Mouse (Mus musculus) CH12F3 (cell line): ENCODE results near the gene Chst11.

Experiments used
- in situ Hi-C: fragments of 300-500 bp; cut with MboI; formaldehyde crosslinking; loops from 2 replicates; pipeline ENCODE4 v1.14.3; 2020; ENCODE audit warnings: low sequenced_read_pairs

Gene Chst11

GRCm38 (mm10) chr10:83201525-83201924, 216.2 kb downstream of the Chst11 start:
- in situ Hi-C loops, result no loop called here

- in situ Hi-C loops, result no loop called here
Measured at GRCm38 (mm10) chr10:83202906-83203702, 217.8 kb downstream of the Chst11 start.

GRCm38 (mm10) chr10:83208436-83208835, 223.1 kb downstream of the Chst11 start:
- in situ Hi-C loops, result no loop called here

- in situ Hi-C loops, result no loop called here
Measured at GRCm38 (mm10) chr10:83209388-83209787, 224.1 kb downstream of the Chst11 start.

GRCm38 (mm10) chr10:83210122-83210521, 224.8 kb downstream of the Chst11 start:
- in situ Hi-C loops, result no loop called here

GRCm38 (mm10) chr10:83210968-83211583, 225.8 kb downstream of the Chst11 start:
- in situ Hi-C loops, result no loop called here

- in situ Hi-C loops, result no loop called here
Measured at GRCm38 (mm10) chr10:83212618-83213017, 227.3 kb downstream of the Chst11 start.

- in situ Hi-C loops, result no loop called here
Measured at GRCm38 (mm10) chr10:83215559-83215958, 230.3 kb downstream of the Chst11 start.

- in situ Hi-C loops, result no loop called here
Measured at GRCm38 (mm10) chr10:83217256-83217655, 232.0 kb downstream of the Chst11 start.

- in situ Hi-C loops, result no loop called here
Measured at GRCm38 (mm10) chr10:83218778-83219177, 233.5 kb downstream of the Chst11 start.

GRCm38 (mm10) chr10:83219729-83220128, 234.4 kb downstream of the Chst11 start:
- in situ Hi-C loops, result no loop called here

- in situ Hi-C loops, result no loop called here
Measured at GRCm38 (mm10) chr10:83220217-83220616, 234.9 kb downstream of the Chst11 start.

- in situ Hi-C loops, result no loop called here
Measured at GRCm38 (mm10) chr10:83220847-83221246, 235.5 kb downstream of the Chst11 start.

- in situ Hi-C loops, result no loop called here
Measured at GRCm38 (mm10) chr10:83224999-83225398, 239.7 kb downstream of the Chst11 start.

GRCm38 (mm10) chr10:83228626-83229025, 243.3 kb downstream of the Chst11 start:
- in situ Hi-C loops, result no loop called here

GRCm38 (mm10) chr10:83233967-83234366, 248.7 kb downstream of the Chst11 start:
- in situ Hi-C loops, result no loop called here

- in situ Hi-C loops, result no loop called here
Measured at GRCm38 (mm10) chr10:83234391-83234790, 249.1 kb downstream of the Chst11 start.

GRCm38 (mm10) chr10:83242106-83242686, 256.9 kb downstream of the Chst11 start:
- in situ Hi-C loops, result no loop called here

- in situ Hi-C loops, result no loop called here
Measured at GRCm38 (mm10) chr10:83244131-83244530, 258.8 kb downstream of the Chst11 start.
